Mouse (Mus musculus) adrenal gland (tissue): Measurements from ENCODE around the gene Il2rg.

Experiments
- intact Hi-C: fragments of 180-260 bp; cut with DNase I; formaldehyde crosslinking; loops from one replicate; pipeline ENCODE4 v1.15.1; 2025
- long read RNA-seq, 2 experiments: library from polyadenylated mRNA; unstranded; transcript quantifications; one replicate each; pipeline ENCODE4 v2.0.0; 2020; ENCODE audit warnings: borderline replicate concordance in 1 of 2; ENCODE audit not compliant: insufficient replicate concordance in 1 of 2

Gene Il2rg
- long read RNA-seq, experiment 1, transcript Il2rg-201 (8 exons, 1,670 nt): major isoform, 7 of 8 reads
- long read RNA-seq, experiment 1, partial matches to known transcripts: 0 of 8 reads
- long read RNA-seq, experiment 1, other reads (novel, unspliced or antisense): 1 of 8 reads
- long read RNA-seq, experiment 2, transcript Il2rg-201 (8 exons, 1,670 nt): major isoform, 6 of 6 reads
- long read RNA-seq, experiment 2, partial matches to known transcripts: 0 of 6 reads
- long read RNA-seq, experiment 2, other reads (novel, unspliced or antisense): 0 of 6 reads

DNA sequence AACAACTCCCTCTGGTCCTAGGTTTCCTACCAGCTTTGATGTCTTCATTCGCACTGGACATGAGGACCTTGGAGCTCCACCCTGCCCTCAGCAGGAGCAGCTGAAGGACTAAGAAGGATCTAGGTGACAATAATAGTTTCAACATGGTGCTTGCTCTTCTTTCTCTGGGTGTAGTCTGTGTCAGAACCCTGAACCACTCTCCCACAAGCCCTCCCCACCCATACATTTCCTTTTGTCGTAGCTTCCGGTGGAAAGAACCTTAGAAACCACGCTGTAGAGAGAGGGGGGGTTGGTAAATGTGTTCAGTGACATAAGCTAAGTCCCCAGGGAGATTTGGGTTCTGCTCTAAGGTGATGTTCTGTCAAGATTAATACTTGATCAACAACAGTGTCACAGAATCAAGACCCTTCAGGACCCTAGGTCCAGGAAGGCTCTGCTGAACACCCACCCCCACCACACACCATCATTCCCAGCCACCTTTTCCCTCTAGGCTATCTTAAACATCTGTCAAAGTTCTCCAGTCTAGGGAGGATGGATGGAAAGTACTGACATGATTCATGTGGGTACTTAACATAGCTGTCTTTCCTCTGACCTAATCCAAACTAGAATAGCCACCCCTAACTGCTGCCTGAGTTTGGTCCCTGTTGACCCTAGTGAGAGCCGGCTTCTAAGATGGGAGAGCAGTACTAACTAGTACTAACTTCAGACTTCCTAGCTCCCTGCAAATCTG is at the start of gene Il2rg:
Il2rg (minus strand) TSS at position 231 of the 730 bp plus-strand sequence.
- intact Hi-C loops: no loop called here

GRCm38 (mm10) chrX:101313625-101314359 is 45.7 kb upstream of the Il2rg start:
- intact Hi-C loops: no loop called here

- intact Hi-C loops: no loop called here
Measured at GRCm38 (mm10) chrX:101309299-101309698, 41.2 kb upstream of the Il2rg start.

GRCm38 (mm10) chrX:101304646-101305045 is 36.6 kb upstream of the Il2rg start:
- intact Hi-C loops: no loop called here

- intact Hi-C loops: no loop called here
Measured at GRCm38 (mm10) chrX:101301654-101302053, 33.6 kb upstream of the Il2rg start.

- intact Hi-C loops: no loop called here
Measured at GRCm38 (mm10) chrX:101300427-101301030, 32.5 kb upstream of the Il2rg start.

DNA sequence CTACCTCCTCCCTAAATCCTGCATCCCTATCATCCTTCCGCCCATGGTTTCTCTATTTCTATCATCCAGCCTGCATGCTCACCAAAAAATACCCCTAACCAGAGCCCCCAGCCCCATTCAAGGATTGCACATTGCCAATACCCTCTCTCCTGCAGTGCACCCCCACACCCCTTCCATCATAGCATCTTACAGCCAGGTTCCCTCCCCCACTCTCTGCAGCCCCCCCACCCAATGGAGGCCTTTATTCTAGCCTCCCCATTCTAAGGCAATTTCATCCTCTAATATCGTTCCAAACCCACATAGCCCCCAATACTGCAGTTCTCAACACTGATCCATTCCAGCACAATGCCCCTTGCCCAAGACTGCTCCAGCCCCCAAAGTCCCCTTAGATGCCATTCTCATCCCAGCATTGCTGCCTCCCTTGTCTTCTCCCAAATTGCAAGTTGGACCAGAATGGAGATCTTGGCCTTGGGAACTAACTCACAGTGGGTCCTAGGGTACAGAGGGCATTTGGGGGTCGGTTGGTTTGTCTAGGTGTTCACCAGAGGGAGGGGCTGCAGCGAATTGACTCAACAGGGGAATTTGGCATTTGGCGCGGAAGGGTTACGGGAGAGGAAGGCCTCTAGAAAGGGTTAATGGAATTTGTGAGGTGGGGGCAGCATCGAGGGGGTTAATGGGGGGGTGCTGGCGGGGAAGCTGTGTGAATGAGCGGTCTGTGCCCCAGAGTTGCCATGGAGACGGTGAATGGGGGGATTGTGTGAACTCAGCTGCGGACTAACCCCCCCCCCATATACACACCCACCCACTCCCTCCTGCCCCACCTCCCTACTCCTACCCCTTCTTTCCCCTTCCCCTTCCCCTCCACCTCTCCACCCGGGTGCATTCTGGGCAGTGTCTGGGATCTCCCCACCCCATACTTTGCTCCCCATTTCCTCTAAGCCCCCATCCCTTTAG is 31.7 kb upstream of the Il2rg start:
- intact Hi-C loops: no loop called here

DNA sequence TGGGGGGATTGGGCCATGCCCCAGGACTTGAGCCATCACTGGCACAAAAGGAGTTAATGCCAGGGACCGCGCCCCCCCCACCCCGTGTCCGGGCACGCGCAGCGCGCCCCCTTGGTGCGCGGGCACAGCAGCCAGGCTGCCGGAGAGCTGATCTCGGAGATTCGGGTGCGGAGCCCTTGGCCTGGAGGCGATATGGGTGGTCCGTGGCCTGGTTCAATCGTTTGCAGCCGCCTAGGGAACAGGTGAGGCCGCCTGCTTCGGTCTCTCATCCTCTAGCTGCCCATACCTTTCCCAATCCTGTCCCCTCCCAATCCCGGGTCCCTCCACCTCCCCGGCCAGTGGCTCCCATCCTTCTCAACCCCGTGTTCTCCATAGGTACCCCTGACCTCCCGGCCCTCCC is 31.0 kb upstream of the Il2rg start, which contains the start of gene Nlgn3:
Nlgn3 (plus strand) TSS at position 114 of the 400 bp plus-strand sequence.
- intact Hi-C loops: no loop called here

DNA sequence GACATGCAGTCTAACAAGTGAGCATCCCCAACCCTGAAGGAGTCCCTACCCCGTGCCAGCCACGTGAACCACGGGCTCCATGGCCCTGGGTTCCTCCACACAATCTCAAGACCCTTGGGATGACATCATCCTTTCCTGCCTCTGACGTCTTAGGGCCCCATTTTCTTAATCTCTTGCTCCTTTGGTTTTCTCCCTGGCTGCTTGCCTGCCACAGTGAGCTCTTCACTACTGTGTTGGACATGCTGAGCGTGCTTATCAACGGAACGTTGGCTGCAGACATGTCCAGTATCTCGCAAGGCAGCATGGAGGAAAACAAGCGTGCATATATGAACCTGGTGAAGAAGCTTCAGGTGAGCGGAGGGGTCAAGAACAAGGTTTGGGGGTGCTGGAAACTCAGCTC is 22.1 kb upstream of the Il2rg start:
- intact Hi-C loops: no loop called here

- intact Hi-C loops: no loop called here
Measured at GRCm38 (mm10) chrX:101289037-101289436, 21.0 kb upstream of the Il2rg start.

- intact Hi-C loops: no loop called here
Measured at GRCm38 (mm10) chrX:101288432-101288831, 20.4 kb upstream of the Il2rg start.

- intact Hi-C loops: loop anchor here (2.0 kb wide), 1 partner anchor 157 kb away; no protein-coding TSS in a partner anchor
Measured at GRCm38 (mm10) chrX:101287543-101287942, 19.5 kb upstream of the Il2rg start.

DNA sequence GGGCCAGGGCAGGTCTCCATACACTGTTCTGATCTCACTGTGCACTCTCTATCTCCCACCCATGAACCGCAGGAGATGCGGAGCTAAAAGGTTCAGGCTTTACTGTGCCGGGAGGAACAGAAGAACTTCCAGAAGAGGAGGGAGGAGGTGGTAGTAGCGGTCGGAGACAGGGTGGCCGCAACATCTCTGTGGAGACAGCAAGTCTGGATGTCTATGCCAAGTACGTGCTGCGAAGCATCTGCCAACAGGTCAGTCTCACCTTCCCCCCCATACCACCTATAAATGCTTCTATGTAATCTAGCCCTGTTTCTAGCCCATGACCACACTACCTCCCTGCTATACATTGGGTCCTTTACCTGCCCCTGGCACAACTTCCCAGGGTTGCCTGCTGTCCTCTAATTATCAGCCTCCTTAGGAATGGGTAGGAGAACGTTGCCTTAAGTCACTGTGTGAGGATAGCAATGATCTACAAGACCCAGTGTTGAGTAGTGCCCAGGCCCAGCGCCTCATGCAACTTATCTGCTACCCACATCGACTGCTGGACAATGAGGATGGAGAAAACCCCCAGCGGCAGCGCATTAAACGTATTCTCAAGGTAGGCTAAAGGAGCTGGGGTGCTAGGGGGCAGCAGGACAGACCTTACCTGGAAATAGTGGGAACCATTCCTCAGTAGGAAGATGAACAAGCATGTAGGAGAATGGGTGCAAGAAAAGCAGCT is 18.1 kb upstream of the Il2rg start:
- intact Hi-C loops: loop anchor here (2.0 kb wide), 1 partner anchor 155 kb away; no protein-coding TSS in a partner anchor

- intact Hi-C loops: no loop called here
Measured at GRCm38 (mm10) chrX:101285534-101285933, 17.5 kb upstream of the Il2rg start.

- intact Hi-C loops: no loop called here
Measured at GRCm38 (mm10) chrX:101282813-101283212, 14.8 kb upstream of the Il2rg start.

GRCm38 (mm10) chrX:101273875-101274738 is 6.1 kb upstream of the Il2rg start, which contains the start of gene Med12:
Med12 (plus strand) TSS chrX:101274030.
- intact Hi-C loops: no loop called here

- intact Hi-C loops: no loop called here
Measured at GRCm38 (mm10) chrX:101273410-101273809, 5.4 kb upstream of the Il2rg start.

DNA sequence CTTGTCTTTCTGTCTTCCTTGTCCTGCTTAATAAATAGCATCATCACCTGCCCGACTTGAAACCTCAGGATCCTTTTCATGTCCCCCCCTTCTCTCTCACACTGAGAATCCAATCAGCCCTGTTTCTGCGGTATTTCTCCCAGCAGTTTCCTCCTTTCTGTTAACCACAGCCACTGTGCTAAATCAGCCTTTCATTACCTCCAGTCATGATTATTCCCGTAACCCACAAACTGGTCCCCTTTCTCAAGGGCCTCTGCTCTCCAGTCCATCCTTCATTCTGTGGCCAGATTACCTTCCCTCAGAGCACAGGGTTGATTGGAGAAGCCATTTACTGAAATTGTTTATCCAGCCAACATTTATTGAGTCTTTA is 685 bp upstream of the Il2rg start, which contains the start of gene Gm20489:
Gm20489 (minus strand) TSS at position 269 of the 370 bp plus-strand sequence.
- intact Hi-C loops: no loop called here

DNA sequence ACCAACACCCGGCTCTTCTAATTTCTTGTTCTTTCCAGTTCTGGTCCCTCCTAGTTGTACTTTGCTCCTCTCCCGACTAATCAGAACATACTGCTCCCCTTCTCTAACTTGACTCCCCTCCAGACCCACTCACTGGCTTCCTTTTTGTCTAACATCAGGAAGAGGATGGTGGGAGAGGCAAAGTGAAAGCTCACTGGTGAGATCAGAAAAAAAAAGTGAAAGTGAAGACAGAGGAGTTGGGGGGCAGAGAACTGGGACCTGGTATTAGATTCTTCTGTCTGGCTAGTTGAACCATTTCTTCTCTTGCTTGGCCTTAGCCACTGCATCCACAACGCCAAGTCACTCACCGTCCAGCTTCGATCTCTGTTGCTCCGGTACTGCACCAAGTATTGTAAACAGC is 1.4 kb downstream of the Il2rg start:
- intact Hi-C loops: no loop called here
